Mouse (Mus musculus) kidney, embryonic 15.5 days (tissue): ENCODE measurements around the gene Mttp. TPM values are rescaled to one million over a fixed set of nuclear protein-coding genes. Genes with fewer than 3 reads are reported as not detected.

Experiments
- ATAC-seq: fragments of 200-750 bp; cut with Nextera tagmentation; replicated peaks from 2 replicates; pipeline ENCODE4 v1.8.0; 2017; ENCODE audit warnings: moderate TSS enrichment; ENCODE audit not compliant: low FRiP score
- H3K27ac ChIP-seq: fragments of 300-500 bp; sonication (generic); 2 replicates; pipeline ENCODE4 v1.5.1; 2015; ENCODE audit warnings: mild to moderate bottlenecking, inconsistent platforms
- H3K27me3 ChIP-seq: fragments of 300-500 bp; sonication (generic); 2 replicates; pipeline ENCODE4 v1.6.1; 2015; ENCODE audit warnings: inconsistent platforms
- H3K36me3 ChIP-seq: fragments of 300-500 bp; sonication (generic); 2 replicates; pipeline ENCODE4 v1.6.1; 2015; ENCODE audit warnings: inconsistent platforms
- H3K4me1 ChIP-seq: fragments of 300-500 bp; sonication (generic); 2 replicates; pipeline ENCODE4 v1.6.1; 2015; ENCODE audit warnings: inconsistent platforms
- H3K4me2 ChIP-seq: fragments of 300-500 bp; sonication (generic); 2 replicates; pipeline ENCODE4 v1.6.1; 2015; ENCODE audit warnings: moderate library complexity, mild to moderate bottlenecking, inconsistent platforms
- H3K4me3 ChIP-seq: fragments of 300-500 bp; sonication (generic); replicated peaks from 2 replicates; pipeline ENCODE4 v1.5.1; 2015; ENCODE audit warnings: mild to moderate bottlenecking, inconsistent platforms
- H3K9ac ChIP-seq: fragments of 300-500 bp; sonication (generic); 2 replicates; pipeline ENCODE4 v1.6.1; 2015; ENCODE audit warnings: mild to moderate bottlenecking, inconsistent platforms
- H3K9me3 ChIP-seq: fragments of 300-500 bp; sonication (generic); replicated peaks from 2 replicates; pipeline ENCODE4 v1.6.1; 2016; ENCODE audit warnings: inconsistent platforms
- WGBS: fragments of 180-500 bp; shearing (Covaris S2); methylation state at CpG from one replicate; pipeline ENCODE4 v1.1.7; 2015; ENCODE audit warnings: mixed read lengths; 5-methylcytosine and 5-hydroxymethylcytosine counted together
- polyA plus RNA-seq: library from polyadenylated mRNA; unstranded; fragments of >200 nt; fragmentation: Nextera tagmentation; extraction: Ambion mirVana; gene quantifications from 2 replicates; pipeline ENCODE4 v1.2.1, GENCODE M21; 2015

The Mttp gene
- polyA plus RNA-seq, 1 experiment from 2014 or later: 9.6 TPM

GRCm38 (mm10) chr3:138074214-138074613 is 70.6 kb downstream of the Mttp start:
- 95% methylated on average over 1 of the region's 1 CpGs for WGBS
- H3K27ac ChIP-seq: no peak overlapping the region

DNA sequence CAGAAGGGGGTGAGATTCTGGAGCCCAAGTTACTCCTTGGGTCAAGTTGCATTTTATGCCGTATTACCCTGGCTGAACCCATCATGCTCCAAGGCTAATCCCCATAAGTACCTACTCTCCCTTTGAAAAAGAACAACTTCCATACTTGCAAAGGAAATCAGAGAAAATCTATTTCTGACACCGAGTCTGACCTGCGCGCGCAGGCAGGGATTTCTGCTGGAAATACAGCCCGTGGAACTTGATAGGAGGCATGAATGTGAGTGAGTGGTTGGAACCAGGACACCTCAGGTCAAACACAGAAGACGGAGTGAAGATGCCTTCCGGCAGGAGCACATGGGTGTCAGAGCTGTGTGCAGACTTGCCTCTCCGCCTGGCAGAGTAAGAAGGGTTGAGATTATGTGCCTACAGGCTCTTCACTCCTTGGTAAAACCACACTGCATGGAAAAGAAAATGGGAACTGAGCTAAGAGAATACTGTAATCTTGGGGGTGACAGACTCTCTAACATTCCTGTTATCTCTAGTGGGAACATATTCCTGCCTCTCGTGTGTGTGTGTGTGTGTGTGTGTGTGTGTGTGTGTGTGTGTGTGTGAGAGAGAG is 73.2 kb downstream of the Mttp start:
- H3K9ac ChIP-seq: no peak overlapping the region
- no peaks in the 10 kb centered on the region for H3K36me3 ChIP-seq
- no peaks in the 10 kb centered on the region for H3K9me3 ChIP-seq
- H3K27me3 ChIP-seq: peaks cover 11% of the 10 kb centered on the region
- no peak for ATAC-seq
- no peak overlapping the region for H3K4me3 ChIP-seq
- H3K4me2 ChIP-seq: no peak overlapping the region
- H3K27ac ChIP-seq: no peak overlapping the region
- peaks cover 14% of the 10 kb centered on the region for H3K4me1 ChIP-seq
- 79% methylated on average over 10 of the region's 10 CpGs for WGBS

More at GRCm38 (mm10) chr3:138074214-138074613, 70.6 kb downstream of the Mttp start:
- H3K4me2 ChIP-seq: no peak overlapping the region
- H3K9ac ChIP-seq: no peak overlapping the region
- H3K4me3 ChIP-seq: no peak overlapping the region
- no peaks in the 10 kb centered on the region for H3K27me3 ChIP-seq
- ATAC-seq: no peak
- no peaks in the 10 kb centered on the region for H3K9me3 ChIP-seq
- no peaks in the 10 kb centered on the region for H3K36me3 ChIP-seq
- H3K4me1 ChIP-seq: peaks cover 8% of the 10 kb centered on the region

DNA sequence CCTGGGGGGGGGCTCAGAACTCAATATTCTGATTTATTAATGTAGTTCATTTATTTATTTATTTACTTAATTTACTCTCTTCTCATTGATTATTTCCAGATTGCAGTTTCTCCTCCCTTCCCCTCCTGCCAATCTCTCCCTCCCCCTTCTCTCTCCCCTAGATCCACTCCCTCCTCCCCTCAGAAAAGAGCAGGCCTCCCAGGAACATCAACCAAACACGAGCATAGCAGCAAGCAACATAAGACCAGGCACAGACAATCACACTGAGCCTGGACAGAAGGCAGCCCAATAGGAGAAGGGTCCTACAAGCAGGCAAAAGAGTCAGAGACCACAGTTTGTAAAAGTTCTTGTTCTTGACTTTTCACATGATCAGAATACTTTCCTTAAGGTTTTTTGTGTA is 73.8 kb downstream of the Mttp start:
- no peak for ATAC-seq
- H3K9ac ChIP-seq: no peak overlapping the region
- 14% methylated on average over 1 of the region's 1 CpGs for WGBS

DNA sequence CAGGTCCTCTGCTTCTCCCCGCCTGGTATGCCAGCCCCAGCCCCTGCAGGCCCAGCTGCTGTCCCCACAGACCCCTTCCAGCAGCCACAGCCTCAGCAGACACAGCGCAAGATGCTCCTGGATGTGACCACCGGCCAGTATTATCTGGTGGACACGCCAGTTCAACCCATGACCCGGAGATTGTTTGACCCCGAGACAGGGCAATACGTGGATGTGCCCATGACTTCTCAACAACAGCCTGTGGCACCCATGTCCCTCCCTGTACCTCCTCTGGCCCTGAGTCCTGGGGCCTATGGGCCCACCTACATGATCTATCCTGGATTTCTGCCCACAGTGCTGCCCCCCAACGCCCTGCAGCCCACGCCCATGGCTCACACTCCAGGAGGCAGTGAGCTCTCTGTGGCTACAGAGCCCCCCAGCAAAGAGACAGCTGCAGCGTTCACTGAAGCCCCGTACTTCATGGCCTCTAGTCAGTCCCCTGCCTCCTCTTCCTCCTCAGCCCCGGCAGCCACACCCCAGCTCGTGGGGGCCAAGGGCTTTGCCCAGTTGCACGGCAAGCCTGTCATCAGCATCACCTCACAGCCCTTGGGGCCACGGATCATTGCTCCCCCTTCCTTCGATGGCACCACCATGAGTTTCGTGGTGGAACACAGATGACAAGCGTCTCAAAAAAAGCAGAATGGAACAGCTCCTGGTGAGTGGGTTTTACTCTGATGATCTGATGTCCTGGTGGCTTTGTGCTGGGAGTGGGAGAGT is 74.8 kb downstream of the Mttp start:
- Histone ChIP-seq H3K36me3 (no peaks in the 10 kb centered on the region), H3K27me3 (peaks cover 11% of the 10 kb centered on the region), H3K9ac (no peak overlapping the region), H3K4me2 (no peak overlapping the region), H3K4me1 (peaks cover 30% of the 10 kb centered on the region), H3K4me3 (no peak overlapping the region), H3K27ac (0 out of 2 replicates have a peak overlapping the region, but pooled peaks have one; percentile 6), H3K9me3 (no peaks in the 10 kb centered on the region)
- no peak for ATAC-seq
- 72% methylated on average over 18 of the region's 18 CpGs for WGBS

More for the DNA sequence above, 73.8 kb downstream of the Mttp start:
- Histone ChIP-seq H3K4me2 (no peak overlapping the region), H3K27ac (no peak overlapping the region), H3K4me1 (peaks cover 20% of the 10 kb centered on the region), H3K36me3 (no peaks in the 10 kb centered on the region), H3K27me3 (peaks cover 11% of the 10 kb centered on the region), H3K4me3 (no peak overlapping the region), H3K9me3 (no peaks in the 10 kb centered on the region)

DNA sequence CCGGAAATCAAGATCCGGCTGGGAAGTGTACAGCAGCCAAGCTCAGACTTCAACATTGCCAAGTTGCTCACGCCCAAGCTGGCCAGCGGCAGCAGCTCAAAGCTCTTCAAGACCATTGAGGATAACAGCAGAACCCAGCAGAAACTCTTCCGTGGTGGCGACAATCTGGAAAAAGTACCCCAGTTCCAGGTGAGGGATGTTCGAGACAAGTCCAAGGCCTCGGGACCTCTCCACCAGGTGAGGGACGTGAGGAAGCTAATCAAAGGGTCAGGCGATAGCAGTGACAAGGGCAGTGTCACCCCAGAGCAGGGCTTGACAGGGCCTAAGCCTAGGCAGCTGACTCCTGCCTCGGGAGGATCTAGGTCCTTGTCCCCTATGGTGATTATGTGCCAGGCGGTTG is 76.7 kb downstream of the Mttp start:
- Histone ChIP-seq H3K4me3 (no peak overlapping the region), H3K4me1 (peaks cover 45% of the 10 kb centered on the region), H3K9ac (no peak overlapping the region), H3K27me3 (peaks cover 11% of the 10 kb centered on the region), H3K27ac (no peak overlapping the region), H3K4me2 (no peak overlapping the region), H3K9me3 (no peaks in the 10 kb centered on the region), H3K36me3 (no peaks in the 10 kb centered on the region)
- ATAC-seq: no peak
- 96% methylated on average over 12 of the region's 12 CpGs for WGBS

- H3K9ac ChIP-seq: no peak within 1 kb of the TSS
- H3K36me3 ChIP-seq: no peaks in the 10 kb centered on the region
- peak within 1 kb of the TSS; percentile 25 for H3K4me3 ChIP-seq
- ATAC-seq: no peak
- WGBS: 86% methylated on average over 12 of the region's 12 CpGs
- peak within 1 kb of the TSS; percentile 46; the same call in 1 of the 2 replicates for H3K27ac ChIP-seq
- no peaks in the 10 kb centered on the region for H3K9me3 ChIP-seq
- peak within 1 kb of the TSS; percentile 61 for H3K4me2 ChIP-seq
- peaks cover 11% of the 10 kb centered on the region for H3K27me3 ChIP-seq
- peaks cover 45% of the 10 kb centered on the region for H3K4me1 ChIP-seq
These were observed 77.5 kb downstream of the Mttp start, which contains the start of gene Gm5105 for GRCm38 (mm10) chr3:138067288-138067687. Gm5105 (minus strand) TSS chr3:138067388.

- peak overlapping the region; percentile 61 for H3K4me2 ChIP-seq
- peaks cover 11% of the 10 kb centered on the region for H3K27me3 ChIP-seq
- H3K9me3 ChIP-seq: no peaks in the 10 kb centered on the region
- peak overlapping the region; percentile 25 for H3K4me3 ChIP-seq
- H3K36me3 ChIP-seq: no peaks in the 10 kb centered on the region
- peak overlapping the region; percentile 46; the same call in 1 of the 2 replicates for H3K27ac ChIP-seq
- ATAC-seq: peak; percentile 72
- WGBS: 29% methylated on average over 20 of the region's 20 CpGs
- no peak overlapping the region for H3K9ac ChIP-seq
- H3K4me1 ChIP-seq: peaks cover 45% of the 10 kb centered on the region
These were observed 78.4 kb downstream of the Mttp start for GRCm38 (mm10) chr3:138066348-138066856.

GRCm38 (mm10) chr3:138065930-138066329 is 78.8 kb downstream of the Mttp start:
- Histone ChIP-seq H3K36me3 (no peaks in the 10 kb centered on the region), H3K4me3 (peak overlapping the region; percentile 25; the same call in 1 of the 2 replicates), H3K9ac (no peak overlapping the region), H3K4me2 (peak overlapping the region; percentile 61), H3K9me3 (no peaks in the 10 kb centered on the region), H3K4me1 (peaks cover 45% of the 10 kb centered on the region), H3K27me3 (peaks cover 11% of the 10 kb centered on the region), H3K27ac (no peak overlapping the region)
- ATAC-seq: no peak; the same call in 1 of the 2 replicates
- WGBS: 69% methylated on average over 16 of the region's 16 CpGs

- WGBS: 76% methylated on average over 33 of the region's 33 CpGs
- no peak within 1 kb of the TSS; the same call in 1 of the 2 replicates for H3K9ac ChIP-seq
- H3K4me3 ChIP-seq: no peak within 1 kb of the TSS
- peaks cover 38% of the 10 kb centered on the region for H3K4me1 ChIP-seq
- peak; percentile 20; the same call in 1 of the 2 replicates for ATAC-seq
- H3K4me2 ChIP-seq: peak within 1 kb of the TSS; percentile 61; the same call in 1 of the 2 replicates
- H3K36me3 ChIP-seq: no peaks in the 10 kb centered on the region
- no peaks in the 10 kb centered on the region for H3K9me3 ChIP-seq
- peaks cover 11% of the 10 kb centered on the region for H3K27me3 ChIP-seq
- H3K27ac ChIP-seq: peak within 1 kb of the TSS; percentile 82
These were observed 79.8 kb downstream of the Mttp start, which contains the start of gene 1110002E22Rik for GRCm38 (mm10) chr3:138064732-138065645. 1110002E22Rik (plus strand) TSS chr3:138065052.

GRCm38 (mm10) chr3:138063731-138064329 is 80.9 kb downstream of the Mttp start:
- H3K4me1 ChIP-seq: peaks cover 37% of the 10 kb centered on the region
- no peak overlapping the region for H3K4me3 ChIP-seq
- peak overlapping the region; percentile 82 for H3K27ac ChIP-seq
- H3K4me2 ChIP-seq: no peak overlapping the region
- 31% methylated on average over 14 of the region's 14 CpGs for WGBS
- H3K36me3 ChIP-seq: no peaks in the 10 kb centered on the region
- H3K9me3 ChIP-seq: no peaks in the 10 kb centered on the region
- peaks cover 8% of the 10 kb centered on the region for H3K27me3 ChIP-seq
- ATAC-seq: peak; percentile 33; the same call in 1 of the 2 replicates
- H3K9ac ChIP-seq: no peak overlapping the region; the same call in 1 of the 2 replicates

- 74% methylated on average over 4 of the region's 4 CpGs for WGBS
- ATAC-seq: no peak
- no peaks in the 10 kb centered on the region for H3K9me3 ChIP-seq
- H3K27ac ChIP-seq: no peak overlapping the region
- no peak overlapping the region for H3K9ac ChIP-seq
- H3K27me3 ChIP-seq: peaks cover 5% of the 10 kb centered on the region; the same call in 1 of the 2 replicates
- H3K4me3 ChIP-seq: no peak overlapping the region
- H3K36me3 ChIP-seq: no peaks in the 10 kb centered on the region
- H3K4me2 ChIP-seq: no peak overlapping the region
- peaks cover 40% of the 10 kb centered on the region for H3K4me1 ChIP-seq
These were observed 82.1 kb downstream of the Mttp start for GRCm38 (mm10) chr3:138062673-138063072.
